Mouse (Mus musculus) bone marrow macrophage, adult 2 months (primary cell): ENCODE data around the gene Rfx4. TPM values are rescaled to one million over a fixed set of nuclear protein-coding genes. Genes with fewer than 3 reads are reported as not detected.

ENCODE experiments used
- H3K27ac ChIP-seq: 2 replicates; pipeline ENCODE4 v1.5.1; 2012; ENCODE audit warnings: low read depth, low read length; ENCODE audit not compliant: insufficient read depth
- H3K4me1 ChIP-seq: 2 replicates; pipeline ENCODE4 v1.6.1; 2012; ENCODE audit warnings: low read length; ENCODE audit not compliant: control insufficient read depth, insufficient read depth
- H3K4me3 ChIP-seq: 2 replicates; pipeline ENCODE4 v1.5.1; 2012; ENCODE audit warnings: mild to moderate bottlenecking, low read length, moderate library complexity; ENCODE audit not compliant: insufficient read depth
- CTCF ChIP-seq: IDR thresholded peaks from 2 replicates; pipeline ENCODE4 v1.5.1; 2012; ENCODE audit warnings: low read depth, mild to moderate bottlenecking, low read length, moderate library complexity
- POLR2A ChIP-seq: IDR thresholded peaks from 2 replicates; pipeline ENCODE4 v1.6.1; 2012; ENCODE audit warnings: mild to moderate bottlenecking, low read depth, low read length, borderline replicate concordance
- polyA plus RNA-seq: library from polyadenylated mRNA; stranded (reverse); fragments of >200 nt; gene quantifications from 2 replicates; pipeline ENCODE4 v1.2.4, GENCODE M21; 2012; ENCODE audit not compliant: missing spikeins, insufficient read depth, insufficient read length

The Rfx4 gene
- polyA plus RNA-seq, 1 experiment, result not detected

DNA sequence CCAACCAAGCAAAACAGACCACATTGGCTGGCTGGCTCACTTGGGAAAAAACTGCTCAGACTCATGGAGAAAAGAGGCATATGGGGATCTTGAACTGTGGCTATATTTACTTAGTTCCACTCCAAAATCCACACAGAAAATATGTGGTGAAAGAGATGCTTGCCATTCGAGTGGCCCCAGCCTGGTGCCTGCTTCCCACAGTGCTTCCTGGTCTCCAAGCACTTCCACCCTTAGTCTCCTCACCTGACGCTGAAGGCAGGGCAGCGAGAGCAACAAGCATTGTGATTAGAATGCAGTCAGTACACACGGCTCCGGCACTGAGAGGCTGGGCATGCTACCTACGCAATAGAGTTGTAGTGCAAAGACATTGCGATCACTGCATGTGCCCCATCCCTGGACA lies 111.7 kb downstream of the Rfx4 start:
- no peak overlapping the region for H3K4me3 ChIP-seq
- H3K27ac ChIP-seq, result no peak overlapping the region
- TF ChIP-seq POLR2A (no peak), CTCF (no peak)

DNA sequence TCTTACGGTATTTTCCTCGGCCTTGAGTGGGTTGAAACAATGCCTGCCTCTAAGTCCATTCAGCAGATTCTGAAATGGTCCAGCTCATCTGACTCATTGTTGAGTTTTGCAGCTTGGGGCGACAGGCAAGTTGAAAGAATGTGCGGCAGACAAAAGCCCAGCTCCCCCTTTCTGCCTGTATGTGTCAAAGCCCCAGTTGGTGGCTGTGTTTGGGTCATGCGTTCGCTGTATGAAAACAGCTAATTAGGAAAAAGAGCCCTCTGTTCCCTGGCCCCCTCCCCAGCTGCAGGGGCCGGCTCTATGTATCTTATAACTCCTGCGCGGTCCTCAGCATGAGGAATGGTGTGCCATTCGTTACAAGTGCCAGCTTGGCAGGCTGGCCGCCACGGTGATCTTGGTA lies 115.4 kb downstream of the Rfx4 start:
- Histone ChIP-seq H3K4me1 (no peaks in the 10 kb centered on the region), H3K27ac (no peak overlapping the region), H3K4me3 (no peak overlapping the region)
- TF ChIP-seq POLR2A, result no peak
- no peak for TF ChIP-seq CTCF

More for the DNA sequence above, 111.7 kb downstream of the Rfx4 start:
- no peaks in the 10 kb centered on the region for H3K4me1 ChIP-seq

DNA sequence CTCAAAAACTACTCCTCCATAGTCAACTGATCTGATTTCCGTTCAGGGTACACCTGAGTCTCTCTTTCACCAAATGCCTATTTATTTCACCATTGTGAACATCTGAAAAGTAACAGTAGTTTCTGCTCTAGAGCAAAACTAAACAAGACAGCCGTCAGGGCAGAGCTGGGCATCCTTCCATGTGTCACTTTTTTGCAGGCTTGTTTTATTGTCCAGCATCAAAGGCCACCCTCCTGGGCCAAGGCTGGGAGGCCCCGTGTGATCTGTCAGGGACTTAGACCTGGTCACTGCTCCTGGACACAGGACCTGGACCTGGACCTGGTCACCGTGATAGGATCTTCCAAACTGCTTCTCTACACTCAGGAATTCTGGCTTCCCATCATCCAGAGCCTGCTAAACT lies 116.1 kb downstream of the Rfx4 start:
- TF ChIP-seq POLR2A (no peak), CTCF (no peak)
- Histone ChIP-seq H3K4me1 (no peaks in the 10 kb centered on the region), H3K27ac (no peak overlapping the region), H3K4me3 (no peak overlapping the region)

DNA sequence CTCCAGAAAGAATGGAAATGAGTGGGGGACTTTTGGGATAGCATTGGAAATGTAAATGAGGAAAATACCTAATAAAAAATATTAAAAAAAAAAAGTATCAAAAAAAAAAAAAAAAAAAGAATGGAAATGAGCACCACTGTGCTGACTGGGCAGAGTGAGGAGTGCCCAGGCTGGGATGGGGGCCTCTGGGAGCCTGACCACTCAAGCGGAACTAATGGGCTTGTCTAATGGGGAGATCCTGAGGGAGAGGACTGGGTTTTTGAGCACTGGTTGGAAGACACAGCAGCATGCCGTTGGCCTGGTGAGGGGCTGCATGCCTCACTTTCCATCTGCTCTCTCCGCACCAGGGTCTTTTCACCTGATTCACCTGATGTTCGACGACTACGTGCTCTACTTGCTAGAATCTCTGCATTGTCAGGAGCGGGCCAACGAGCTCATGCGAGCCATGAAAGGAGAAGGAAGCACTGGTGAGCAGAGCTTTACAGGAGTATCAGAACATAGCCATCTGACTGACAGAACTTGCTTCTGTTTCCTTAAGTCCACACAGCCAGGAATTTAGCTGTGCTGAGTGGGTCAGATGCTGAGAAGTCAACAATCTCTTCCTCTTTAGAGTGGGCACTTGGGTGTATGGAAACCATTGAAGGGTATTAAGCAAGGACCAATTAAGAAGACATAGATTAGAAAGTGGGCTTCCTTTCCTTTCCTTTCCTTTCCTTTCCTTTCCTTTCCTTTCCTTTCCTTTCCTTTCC lies 124.1 kb downstream of the Rfx4 start:
- H3K27ac ChIP-seq, result no peak overlapping the region
- no peaks in the 10 kb centered on the region for H3K4me1 ChIP-seq

DNA sequence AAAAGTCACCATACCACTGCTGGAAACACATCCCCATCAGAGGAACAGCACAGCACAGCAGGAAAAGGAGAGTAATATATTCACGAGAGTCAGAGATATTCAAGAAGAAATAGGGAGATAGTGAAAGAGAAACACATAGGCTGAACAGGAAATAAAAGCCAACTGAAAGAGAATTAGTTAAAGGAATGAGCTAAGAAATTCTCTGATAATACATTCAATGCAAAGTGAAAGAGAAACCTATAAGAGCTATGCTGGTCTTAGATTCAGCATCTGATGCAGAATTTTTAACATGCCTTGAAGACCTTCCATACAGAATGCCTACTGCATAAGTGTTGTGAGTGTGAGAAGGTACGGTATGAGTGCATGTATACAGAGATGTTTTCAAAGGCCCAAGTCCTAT lies 126.7 kb downstream of the Rfx4 start:
- no peak overlapping the region for H3K27ac ChIP-seq
- TF ChIP-seq POLR2A (no peak), CTCF (no peak)
- H3K4me3 ChIP-seq, result no peak overlapping the region
- H3K4me1 ChIP-seq, result peaks cover 11% of the 10 kb centered on the region

More for the DNA sequence above, 124.1 kb downstream of the Rfx4 start:
- H3K4me3 ChIP-seq, result no peak overlapping the region
- TF ChIP-seq CTCF (no peak), POLR2A (no peak)

DNA sequence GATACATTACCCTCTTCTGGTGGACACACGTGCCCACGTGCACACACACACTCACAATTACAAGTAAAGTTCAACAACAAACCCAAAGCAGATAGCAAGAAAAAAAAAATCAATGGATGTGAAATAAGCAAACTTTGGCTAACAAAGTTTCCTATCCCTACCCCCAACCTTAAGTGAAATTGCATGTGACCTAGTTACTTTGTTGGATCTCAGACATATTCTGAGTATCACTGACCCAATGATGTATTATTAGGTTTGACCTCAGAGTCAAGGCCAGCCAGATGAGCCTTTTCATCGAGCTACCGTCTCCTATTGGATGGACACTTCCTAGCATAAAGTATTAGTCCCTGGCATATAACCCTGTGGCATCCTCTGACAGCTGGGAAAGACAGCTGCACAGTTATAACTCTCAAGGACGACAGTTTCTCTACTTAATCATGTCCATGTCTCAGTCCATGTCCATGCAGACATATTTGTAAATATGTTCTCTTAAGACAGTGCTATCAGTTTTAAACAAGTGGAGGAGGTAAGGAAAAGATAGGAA lies 129.6 kb downstream of the Rfx4 start:
- H3K27ac ChIP-seq, result no peak overlapping the region
- no peak for TF ChIP-seq POLR2A
- no peak for TF ChIP-seq CTCF
- no peak overlapping the region for H3K4me3 ChIP-seq
- peaks cover 13% of the 10 kb centered on the region for H3K4me1 ChIP-seq

DNA sequence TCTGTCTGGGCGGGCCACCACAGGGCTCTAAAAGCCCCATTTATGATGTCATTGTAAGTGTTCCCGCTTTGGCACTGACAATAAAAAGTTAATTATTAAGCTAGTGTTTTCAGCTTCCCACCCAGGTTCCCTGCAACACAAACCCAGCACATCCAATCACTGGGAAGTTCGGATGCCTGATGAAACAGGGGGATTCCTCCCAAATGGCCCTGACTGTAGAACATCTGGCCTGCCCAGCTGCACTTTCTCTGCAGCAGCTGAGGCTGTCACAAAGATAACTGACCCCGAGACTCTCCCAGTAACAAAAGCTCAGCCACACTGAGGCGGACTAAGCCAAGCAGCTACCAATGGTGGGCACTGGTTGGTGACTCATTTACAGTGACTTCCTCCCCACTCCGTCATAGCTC lies 130.4 kb downstream of the Rfx4 start:
- Histone ChIP-seq H3K4me1 (peaks cover 13% of the 10 kb centered on the region), H3K27ac (no peak overlapping the region), H3K4me3 (peak overlapping the region; percentile 10)
- no peak for TF ChIP-seq CTCF
- no peak for TF ChIP-seq POLR2A

DNA sequence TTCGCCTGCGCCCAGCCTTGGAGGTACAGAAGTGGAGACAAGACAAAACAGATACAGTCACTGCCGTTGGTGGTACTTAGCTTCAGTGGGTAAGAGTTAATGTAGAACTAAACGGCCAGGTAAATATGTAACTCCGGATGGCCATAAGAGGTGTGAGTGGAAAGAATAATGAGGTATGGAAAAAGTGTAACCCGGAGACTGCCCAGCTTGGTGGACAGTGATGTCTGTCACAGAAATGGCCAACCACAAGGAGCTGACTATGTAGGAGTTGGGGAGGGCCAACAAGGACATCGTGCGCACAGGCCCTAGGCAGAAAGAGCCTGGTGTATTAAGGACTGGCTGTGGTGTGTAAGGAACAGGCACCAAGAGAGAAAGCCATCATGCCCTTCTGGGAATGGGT lies 130.9 kb downstream of the Rfx4 start:
- Histone ChIP-seq H3K27ac (no peak overlapping the region), H3K4me1 (peaks cover 13% of the 10 kb centered on the region), H3K4me3 (peak overlapping the region; percentile 10; the same call in 1 of the 2 replicates)
- TF ChIP-seq POLR2A, result no peak

DNA sequence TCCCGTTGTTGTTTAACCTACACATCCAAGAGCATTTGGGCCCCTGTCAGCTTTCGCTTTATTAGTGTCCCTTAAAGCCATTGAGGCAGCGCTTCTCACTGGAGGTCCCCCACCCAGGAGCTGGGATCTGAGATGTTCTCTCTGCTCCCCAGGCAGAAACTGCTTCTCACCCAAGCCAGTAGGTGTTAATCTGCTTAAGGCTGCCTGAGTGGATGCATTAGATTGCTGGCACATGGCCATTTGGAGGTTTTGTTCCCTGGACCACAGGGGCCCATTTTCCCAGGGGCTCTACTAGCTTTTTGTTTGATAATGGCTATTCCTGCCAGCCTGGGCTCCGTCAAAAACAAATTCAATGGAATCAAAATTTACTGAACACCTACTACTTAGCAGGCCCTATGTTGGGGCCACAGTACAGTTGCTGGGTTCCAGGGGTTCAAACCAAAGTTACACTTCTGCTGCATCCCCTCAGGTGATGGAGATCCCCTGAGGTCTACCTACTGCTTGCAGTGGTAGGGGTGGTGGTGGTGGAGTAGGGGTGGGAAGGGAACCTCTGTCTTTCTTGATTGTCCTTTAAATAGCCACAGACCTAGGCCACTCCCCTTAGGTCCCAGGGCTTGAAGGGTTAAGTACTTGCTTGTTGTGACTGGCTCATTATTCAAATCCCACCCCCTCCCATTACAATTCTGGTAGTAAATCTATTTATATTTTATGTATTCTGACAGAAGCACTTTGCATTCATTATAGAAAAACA lies 133.4 kb downstream of the Rfx4 start:
- peaks cover 13% of the 10 kb centered on the region for H3K4me1 ChIP-seq
- no peak overlapping the region for H3K4me3 ChIP-seq
- TF ChIP-seq CTCF (no peak), POLR2A (no peak)
- H3K27ac ChIP-seq, result no peak overlapping the region

DNA sequence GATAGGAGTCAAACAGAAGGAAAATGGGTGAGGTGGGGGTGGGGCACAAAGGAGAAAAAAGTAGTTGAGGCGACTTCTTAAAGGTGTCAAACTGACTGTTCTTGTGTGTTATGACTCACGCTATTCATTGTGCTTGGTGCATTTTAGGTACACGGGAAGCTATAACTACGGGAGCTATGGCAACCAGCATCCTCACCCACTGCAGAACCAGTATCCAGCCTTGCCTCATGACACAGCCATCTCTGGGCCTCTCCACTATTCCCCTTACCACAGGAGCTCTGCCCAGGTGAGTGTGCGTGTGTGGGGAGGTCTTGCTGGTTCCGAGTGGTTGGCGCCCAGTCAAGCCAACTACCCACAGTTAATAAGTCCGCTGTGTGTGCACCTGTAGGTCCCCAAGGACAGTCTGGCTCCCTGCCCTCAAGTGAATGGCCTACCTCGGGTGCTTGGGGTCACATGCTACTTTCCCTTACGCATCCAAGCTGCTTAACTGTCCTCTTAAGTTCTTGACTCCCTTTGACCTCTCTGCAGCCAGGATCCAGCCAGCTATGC lies 140.0 kb downstream of the Rfx4 start:
- H3K4me1 ChIP-seq, result no peaks in the 10 kb centered on the region
- TF ChIP-seq CTCF, result no peak
- TF ChIP-seq POLR2A, result no peak
- H3K27ac ChIP-seq, result no peak overlapping the region
- H3K4me3 ChIP-seq, result no peak overlapping the region
